Mouse (Mus musculus) olfactory bulb, adult 2 months (tissue): ENCODE data around the gene Stat2. TPM values are rescaled to one million over a fixed set of nuclear protein-coding genes. Genes with fewer than 3 reads are reported as not detected.
"Not testable (repeated sequence)": the region's sequence is repeated elsewhere in the genome, so short reads cannot be mapped to it uniquely, and the experiment has no call there.

Source experiments
- H3K27ac ChIP-seq: fragments of 200-500 bp; 2 replicates; pipeline ENCODE4 v1.5.1; 2012; ENCODE audit warnings: low read depth, low read length; ENCODE audit not compliant: insufficient read depth
- H3K4me1 ChIP-seq: fragments of 200-500 bp; 2 replicates; pipeline ENCODE4 v1.6.1; 2012; ENCODE audit warnings: low read length; ENCODE audit not compliant: control insufficient read depth, insufficient read depth
- H3K4me3 ChIP-seq: fragments of 200-500 bp; 2 replicates; pipeline ENCODE4 v1.5.1; 2012; ENCODE audit warnings: mild to moderate bottlenecking, low read depth, low read length, moderate library complexity; ENCODE audit not compliant: insufficient read depth
- CTCF ChIP-seq: fragments of 200-500 bp; IDR thresholded peaks from 2 replicates; pipeline ENCODE4 v1.5.1; 2012; ENCODE audit warnings: low read depth, mild to moderate bottlenecking, low read length, moderate library complexity; ENCODE audit not compliant: insufficient read depth
- POLR2A ChIP-seq: fragments of 200-500 bp; IDR thresholded peaks from 2 replicates; pipeline ENCODE4 v1.6.1; 2012; ENCODE audit warnings: mild to moderate bottlenecking, low read depth, low read length, moderate library complexity; ENCODE audit not compliant: insufficient read depth
- WGBS: fragments of 180-500 bp; shearing (Covaris S2); methylation state at CpG from one replicate; pipeline ENCODE4 v1.1.7; 2018; 5-methylcytosine and 5-hydroxymethylcytosine counted together
- polyA plus RNA-seq: library from polyadenylated mRNA; stranded (reverse); fragments of >200 nt; gene quantifications from 2 replicates; pipeline ENCODE4 v1.2.4, GENCODE M21; 2012; ENCODE audit warnings: low replicate concordance; ENCODE audit not compliant: missing spikeins, insufficient read depth, insufficient read length

Gene Stat2
- polyA plus RNA-seq, 1 experiment: not detected

GRCm38 (mm10) chr10:128263393-128264310 lies 6.7 kb upstream of the Stat2 start:
- TF ChIP-seq CTCF (no peak), POLR2A (no peak)
- H3K27ac ChIP-seq: no peak overlapping the region
- H3K4me1 ChIP-seq: no peaks in the 10 kb centered on the region
- WGBS: 76% methylated on average over 6 of the region's 6 CpGs
- H3K4me3 ChIP-seq: no peak overlapping the region

DNA sequence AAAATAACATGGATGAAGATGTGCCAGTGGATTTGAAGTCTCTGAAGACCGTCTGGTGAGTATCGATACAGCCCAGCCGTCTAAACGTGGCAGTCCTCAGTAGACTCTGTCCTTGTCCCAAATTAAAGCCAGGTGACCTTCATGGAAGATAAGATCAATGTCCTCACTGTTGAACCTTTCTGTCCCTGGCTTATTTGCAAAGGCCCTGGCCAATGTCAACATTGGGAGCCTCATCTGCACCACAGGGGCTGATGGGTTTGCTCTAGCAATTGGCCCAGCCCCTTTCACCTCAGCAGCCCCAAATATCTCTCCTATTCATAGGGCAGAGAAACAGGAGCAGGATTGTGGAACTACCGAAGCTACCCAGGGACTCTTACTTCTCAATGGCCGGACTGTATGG lies 2.0 kb upstream of the Stat2 start, which contains the start of gene Apof:
Apof (plus strand) TSS at position 301 of the 400 bp plus-strand sequence.
- peaks cover 6% of the 10 kb centered on the region for H3K4me1 ChIP-seq
- no peak within 1 kb of the TSS for H3K4me3 ChIP-seq
- 88% methylated on average over 6 of the region's 6 CpGs for WGBS
- TF ChIP-seq POLR2A: no peak
- no peak for TF ChIP-seq CTCF
- H3K27ac ChIP-seq: no peak within 1 kb of the TSS

- H3K4me3 ChIP-seq: no peak overlapping the region
- no peak overlapping the region for H3K27ac ChIP-seq
- WGBS: 91% methylated on average over 16 of the region's 16 CpGs
- TF ChIP-seq CTCF (no peak), POLR2A (no peak)
- peaks cover 6% of the 10 kb centered on the region for H3K4me1 ChIP-seq
These were observed 1.0 kb upstream of the Stat2 start for GRCm38 (mm10) chr10:128269206-128269910.

DNA sequence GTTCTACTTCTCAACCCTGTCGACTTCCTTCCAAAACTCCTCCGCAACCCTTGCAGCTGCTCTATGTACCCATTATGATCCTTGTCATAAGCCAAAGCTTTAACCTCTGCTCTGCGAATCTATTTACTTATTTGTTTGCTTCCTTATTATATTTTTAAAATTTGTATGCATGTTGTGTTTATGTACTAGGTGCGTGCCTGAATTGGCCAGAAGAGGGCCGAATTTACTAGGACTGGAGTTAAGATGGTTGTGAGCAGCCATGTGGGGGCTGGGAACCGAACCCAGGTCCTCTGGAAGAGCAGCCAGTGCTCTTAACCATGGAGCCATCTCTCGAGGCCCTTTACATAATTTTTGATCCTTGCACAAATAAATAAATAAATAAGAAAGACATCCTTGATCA lies 507 bp downstream of the Stat2 start:
- Histone ChIP-seq H3K4me3 (peak overlapping the region; percentile 81), H3K27ac (peak overlapping the region; percentile 36; the same call in 1 of the 2 replicates), H3K4me1 (peaks cover 6% of the 10 kb centered on the region)
- TF ChIP-seq POLR2A (no peak), CTCF (no peak)
- WGBS: 32% methylated on average over 7 of the region's 7 CpGs

DNA sequence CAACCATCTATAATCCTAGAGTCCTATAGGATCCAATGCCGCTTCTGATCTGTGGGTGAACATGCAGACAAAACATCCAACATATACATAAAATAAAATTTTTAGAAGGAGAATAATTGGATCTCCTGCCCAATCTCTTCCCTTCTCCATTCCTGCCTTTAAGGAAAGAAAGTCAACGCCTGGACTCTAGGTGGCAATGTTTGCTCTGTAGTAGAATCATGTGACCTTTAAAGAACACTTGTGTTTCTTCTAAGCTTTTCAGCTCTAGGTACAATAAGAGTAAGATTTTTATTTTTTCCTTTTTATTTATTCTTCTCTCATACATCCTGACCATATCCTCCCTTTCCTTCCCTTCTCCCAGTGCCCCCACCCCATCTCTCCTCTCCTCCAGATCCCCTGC lies 1.5 kb downstream of the Stat2 start:
- TF ChIP-seq CTCF (no peak), POLR2A (no peak)
- H3K27ac ChIP-seq: no peak overlapping the region
- H3K4me1 ChIP-seq: peaks cover 6% of the 10 kb centered on the region
- WGBS: 59% methylated on average over 2 of the region's 2 CpGs
- no peak overlapping the region for H3K4me3 ChIP-seq

DNA sequence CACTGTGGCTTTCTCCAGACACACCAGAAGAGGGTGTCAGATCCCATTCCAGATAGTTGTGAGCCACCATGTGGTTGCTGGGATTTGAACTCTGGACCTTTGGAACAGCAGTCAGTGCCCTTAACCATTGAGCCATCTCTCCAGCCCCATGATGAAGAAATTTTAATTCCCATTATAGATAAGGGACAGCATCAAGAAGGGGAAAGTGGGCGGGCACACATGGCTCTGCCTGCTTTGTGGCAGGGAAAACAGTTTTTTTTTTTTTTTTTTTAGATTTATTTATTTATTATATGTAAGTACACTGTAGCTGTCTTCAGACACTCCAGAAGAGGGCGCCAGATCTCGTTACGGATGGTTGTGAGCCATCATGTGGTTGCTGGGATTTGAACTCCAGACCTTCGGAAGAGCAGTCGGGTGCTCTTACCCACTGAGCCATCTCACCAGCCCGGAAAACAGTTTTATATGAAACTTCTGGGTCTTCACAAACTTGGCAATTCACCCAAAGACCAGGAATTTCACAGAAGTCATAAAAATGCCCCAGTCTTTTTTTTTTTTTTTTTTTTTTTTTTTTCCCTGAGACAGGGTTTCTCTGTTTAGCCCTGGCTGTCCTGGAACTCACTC lies 2.6 kb downstream of the Stat2 start:
- H3K4me1 ChIP-seq, H3K4me3 ChIP-seq, H3K27ac ChIP-seq: not testable (repeated sequence)
- WGBS: 79% methylated on average over 7 of the region's 7 CpGs

DNA sequence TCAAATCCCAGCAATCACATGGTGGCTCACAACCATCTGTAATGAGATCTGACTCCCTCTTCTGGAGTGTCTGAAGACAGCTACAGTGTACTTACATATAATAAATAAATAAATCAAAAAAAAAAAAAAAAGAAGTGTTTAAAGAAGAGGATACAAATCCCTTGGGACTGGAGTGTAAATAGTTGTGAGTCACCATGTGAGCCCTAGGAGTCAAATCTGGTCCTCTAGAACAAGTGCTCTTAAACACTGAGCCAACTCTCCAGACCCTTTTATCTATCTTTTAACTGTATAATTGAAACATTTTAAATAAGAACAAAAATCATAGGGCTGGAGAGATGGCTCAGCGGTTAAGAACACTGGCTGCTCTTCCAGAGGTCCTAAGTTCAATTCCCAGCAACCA lies 5.0 kb downstream of the Stat2 start:
- not testable (repeated sequence) for H3K4me3 ChIP-seq, H3K4me1 ChIP-seq, H3K27ac ChIP-seq
- 89% methylated on average over 1 of the region's 1 CpGs for WGBS

- Histone ChIP-seq H3K4me3 (no peak overlapping the region), H3K27ac (no peak overlapping the region), H3K4me1 (no peaks in the 10 kb centered on the region)
- TF ChIP-seq CTCF (no peak), POLR2A (no peak)
- 65% methylated on average over 6 of the region's 6 CpGs for WGBS
These were observed 7.8 kb downstream of the Stat2 start for GRCm38 (mm10) chr10:128278158-128278557.

- WGBS: 89% methylated on average over 6 of the region's 6 CpGs
- Histone ChIP-seq H3K4me1 (0 out of 2 replicates have a peak, but pooled peaks cover 3% of the 10 kb centered on the region), H3K4me3 (no peak overlapping the region), H3K27ac (no peak overlapping the region)
- no peak for TF ChIP-seq CTCF
- no peak for TF ChIP-seq POLR2A
These were observed 10.6 kb downstream of the Stat2 start for GRCm38 (mm10) chr10:128280943-128281342.
